Mouse (Mus musculus): Measurements from ENCODE around the gene Ptpn9. TPM values are rescaled to one million over a fixed set of nuclear protein-coding genes. Genes with fewer than 3 reads are reported as not detected.

Gene Ptpn9
- total and polyA plus RNA-seq, 2 experiments from 2014 or later, result 22.5 to 53.5 TPM

GRCm38 (mm10) chr9:57013756-57014155 is 19.0 kb downstream of the Ptpn9 start:
- ATAC-seq (no peak), DNase-seq (ENCODE audit: low spot score) (no peak)
- Histone ChIP-seq H3K9me3 (ENCODE audit: low read length) (no peaks in the 10 kb centered on the region), H3K9ac (replicated peaks; ENCODE audit: low read length) (no peak overlapping the region), H3K27me3 (ENCODE audit: insufficient read depth, low read length) (no peaks in the 10 kb centered on the region), H3K4me1 (ENCODE audit: insufficient read depth, low read length) (no peaks in the 10 kb centered on the region), H3K4me3 (ENCODE audit: low read length) (no peak overlapping the region), H3K4me2 (ENCODE audit: low read depth, low read length) (no peak overlapping the region), H3K36me3 (ENCODE audit: insufficient read depth, low read length) (no peaks in the 10 kb centered on the region), H3K27ac (no peak overlapping the region)
- TF ChIP-seq CTCF (IDR thresholded peaks at IDR 0.05; ENCODE audit: low read depth), result no peak
- WGBS, result 89% methylated on average over 1 of the region's 1 CpGs

GRCm38 (mm10) chr9:57014766-57015165 is 20.0 kb downstream of the Ptpn9 start:
- Histone ChIP-seq H3K4me3 (ENCODE audit: low read length) (no peak overlapping the region), H3K4me2 (ENCODE audit: low read depth, low read length) (no peak overlapping the region), H3K9ac (replicated peaks; ENCODE audit: low read length) (no peak overlapping the region), H3K27ac (no peak overlapping the region), H3K27me3 (ENCODE audit: insufficient read depth, low read length) (no peaks in the 10 kb centered on the region), H3K4me1 (ENCODE audit: insufficient read depth, low read length) (no peaks in the 10 kb centered on the region), H3K36me3 (ENCODE audit: insufficient read depth, low read length) (no peaks in the 10 kb centered on the region), H3K9me3 (ENCODE audit: low read length) (no peaks in the 10 kb centered on the region)
- DNase-seq (ENCODE audit: low spot score), result peak; percentile 6
- TF ChIP-seq CTCF (IDR thresholded peaks at IDR 0.05; ENCODE audit: low read depth), result no peak
- no peak for ATAC-seq
- WGBS, result 90% methylated on average over 1 of the region's 1 CpGs

GRCm38 (mm10) chr9:57017631-57018030 is 22.9 kb downstream of the Ptpn9 start:
- Histone ChIP-seq H3K27ac (no peak overlapping the region), H3K36me3 (ENCODE audit: insufficient read depth, low read length) (peaks cover 1% of the 10 kb centered on the region; the same call in 1 of the 2 replicates), H3K27me3 (ENCODE audit: insufficient read depth, low read length) (no peaks in the 10 kb centered on the region), H3K9me3 (ENCODE audit: low read length) (no peaks in the 10 kb centered on the region), H3K4me1 (ENCODE audit: insufficient read depth, low read length) (no peaks in the 10 kb centered on the region), H3K4me2 (ENCODE audit: low read depth, low read length) (no peak overlapping the region), H3K4me3 (ENCODE audit: low read length) (no peak overlapping the region), H3K9ac (replicated peaks; ENCODE audit: low read length) (no peak overlapping the region)
- no peak for ATAC-seq
- WGBS, result 61% methylated on average over 1 of the region's 1 CpGs
- DNase-seq (ENCODE audit: low spot score), result no peak
- TF ChIP-seq CTCF (IDR thresholded peaks at IDR 0.05; ENCODE audit: low read depth), result no peak

- Histone ChIP-seq H3K27ac (no peak overlapping the region), H3K4me3 (ENCODE audit: low read length) (no peak overlapping the region), H3K36me3 (ENCODE audit: insufficient read depth, low read length) (peaks cover 33% of the 10 kb centered on the region), H3K27me3 (ENCODE audit: insufficient read depth, low read length) (no peaks in the 10 kb centered on the region), H3K9ac (replicated peaks; ENCODE audit: low read length) (no peak overlapping the region), H3K4me1 (ENCODE audit: insufficient read depth, low read length) (no peaks in the 10 kb centered on the region), H3K9me3 (ENCODE audit: low read length) (no peaks in the 10 kb centered on the region), H3K4me2 (ENCODE audit: low read depth, low read length) (no peak overlapping the region)
- ATAC-seq (no peak), DNase-seq (ENCODE audit: low spot score) (no peak)
- TF ChIP-seq CTCF (IDR thresholded peaks at IDR 0.05; ENCODE audit: low read depth), result no peak
- WGBS, result 96% methylated on average over 1 of the region's 1 CpGs
Observed at GRCm38 (mm10) chr9:57031756-57032155, 37.0 kb downstream of the Ptpn9 start.

GRCm38 (mm10) chr9:57056237-57056636 is 61.5 kb downstream of the Ptpn9 start:
- DNase-seq (ENCODE audit: low spot score), result peak; percentile 65
- WGBS, result 83% methylated on average over 1 of the region's 1 CpGs

GRCm38 (mm10) chr9:57064164-57064563 is 69.4 kb downstream of the Ptpn9 start:
- DNase-seq (ENCODE audit: low spot score) (no peak), ATAC-seq (no peak)
- no peak overlapping the region for H3K9ac ChIP-seq (replicated peaks; ENCODE audit: low read length)
- H3K27ac ChIP-seq, result no peak overlapping the region
- H3K4me3 ChIP-seq (ENCODE audit: low read length), result no peak overlapping the region
- H3K36me3 ChIP-seq (ENCODE audit: insufficient read depth, low read length), result peaks cover 27% of the 10 kb centered on the region; the same call in 1 of the 2 replicates
- no peak overlapping the region for H3K4me2 ChIP-seq (ENCODE audit: low read depth, low read length)
- no peaks in the 10 kb centered on the region for H3K27me3 ChIP-seq (ENCODE audit: insufficient read depth, low read length)
- no peak for TF ChIP-seq CTCF (IDR thresholded peaks at IDR 0.05; ENCODE audit: low read depth)
- H3K9me3 ChIP-seq (ENCODE audit: low read length), result no peaks in the 10 kb centered on the region
- 97% methylated on average over 2 of the region's 2 CpGs for WGBS
- no peaks in the 10 kb centered on the region for H3K4me1 ChIP-seq (ENCODE audit: insufficient read depth, low read length)

More at GRCm38 (mm10) chr9:57056237-57056636, 61.5 kb downstream of the Ptpn9 start:
- no peak for ATAC-seq
- no peaks in the 10 kb centered on the region for H3K27me3 ChIP-seq (ENCODE audit: insufficient read depth, low read length)
- H3K4me3 ChIP-seq (ENCODE audit: low read length), result no peak overlapping the region
- H3K27ac ChIP-seq, result no peak overlapping the region
- no peaks in the 10 kb centered on the region for H3K9me3 ChIP-seq (ENCODE audit: low read length)
- no peak overlapping the region for H3K4me2 ChIP-seq (ENCODE audit: low read depth, low read length)
- peak; percentile 67 for TF ChIP-seq CTCF (IDR thresholded peaks at IDR 0.05; ENCODE audit: low read depth)
- no peaks in the 10 kb centered on the region for H3K4me1 ChIP-seq (ENCODE audit: insufficient read depth, low read length)
- H3K9ac ChIP-seq (replicated peaks; ENCODE audit: low read length), result no peak overlapping the region
- peaks cover 34% of the 10 kb centered on the region for H3K36me3 ChIP-seq (ENCODE audit: insufficient read depth, low read length)

GRCm38 (mm10) chr9:57068266-57068665 is 73.5 kb downstream of the Ptpn9 start:
- Histone ChIP-seq H3K4me3 (ENCODE audit: low read length) (no peak overlapping the region), H3K9ac (replicated peaks; ENCODE audit: low read length) (no peak overlapping the region), H3K27ac (no peak overlapping the region), H3K27me3 (ENCODE audit: insufficient read depth, low read length) (no peaks in the 10 kb centered on the region), H3K36me3 (ENCODE audit: insufficient read depth, low read length) (peaks cover 6% of the 10 kb centered on the region; the same call in 1 of the 2 replicates), H3K9me3 (ENCODE audit: low read length) (no peaks in the 10 kb centered on the region), H3K4me2 (ENCODE audit: low read depth, low read length) (no peak overlapping the region), H3K4me1 (ENCODE audit: insufficient read depth, low read length) (no peaks in the 10 kb centered on the region; the same call in 1 of the 2 replicates)
- no peak for TF ChIP-seq CTCF (IDR thresholded peaks at IDR 0.05; ENCODE audit: low read depth)
- DNase-seq (ENCODE audit: low spot score) (no peak), ATAC-seq (no peak)
- WGBS, result 68% methylated on average over 3 of the region's 3 CpGs

All from hindbrain, postnatal 0 days (tissue).